Mouse (Mus musculus) embryonic facial prominence, embryonic 14.5 days (tissue): ENCODE data around the gene Lypd8. TPM values are rescaled to one million over a fixed set of nuclear protein-coding genes. Genes with fewer than 3 reads are reported as not detected.
"Not testable (repeated sequence)": the region's sequence is repeated elsewhere in the genome, so short reads cannot be mapped to it uniquely, and the experiment has no call there.

Source experiments
- ATAC-seq: fragments of 200-750 bp; cut with Nextera tagmentation; 2 replicates; pipeline ENCODE4 v1.8.0; 2017; ENCODE audit warnings: low read depth, moderate number of reproducible peaks, moderate TSS enrichment
- DNase-seq: peaks from one replicate; pipeline ENCODE4 v3.0.0-alpha.2; 2015; ENCODE audit warnings: low spot score
- H3K27ac ChIP-seq: fragments of 300-500 bp; sonication (generic); replicated peaks from 2 replicates; pipeline ENCODE4 v1.5.1; 2014; ENCODE audit warnings: low read depth, mild to moderate bottlenecking, low read length, moderate library complexity
- H3K27me3 ChIP-seq: fragments of 300-500 bp; sonication (generic); replicated peaks from 2 replicates; pipeline ENCODE4 v1.6.1; 2014; ENCODE audit warnings: low read length; ENCODE audit not compliant: control insufficient read depth, insufficient read depth
- H3K36me3 ChIP-seq: fragments of 300-500 bp; sonication (generic); 2 replicates; pipeline ENCODE4 v1.6.1; 2014; ENCODE audit warnings: low read length, mixed read lengths; ENCODE audit not compliant: control insufficient read depth, insufficient read depth
- H3K4me1 ChIP-seq: fragments of 300-500 bp; sonication (generic); 2 replicates; pipeline ENCODE4 v1.6.1; 2014; ENCODE audit warnings: antibody characterized with exemption, low read length; ENCODE audit not compliant: control insufficient read depth, insufficient read depth
- H3K4me2 ChIP-seq: fragments of 300-500 bp; sonication (generic); 2 replicates; pipeline ENCODE4 v1.6.1; 2014; ENCODE audit warnings: low read depth, mild to moderate bottlenecking, low read length, moderate library complexity, mixed read lengths
- H3K4me3 ChIP-seq: fragments of 300-500 bp; sonication (generic); 2 replicates; pipeline ENCODE4 v1.5.1; 2014; ENCODE audit warnings: low read depth, mild to moderate bottlenecking, low read length
- H3K9ac ChIP-seq: fragments of 300-500 bp; sonication (generic); 2 replicates; pipeline ENCODE4 v1.6.1; 2014; ENCODE audit warnings: low read depth, mild to moderate bottlenecking, low read length, moderate library complexity, mixed read lengths
- H3K9me3 ChIP-seq: fragments of 300-500 bp; sonication (generic); 2 replicates; pipeline ENCODE4 v1.6.1; 2016; ENCODE audit warnings: low read length; ENCODE audit not compliant: control insufficient read depth
- WGBS: fragments of 180-500 bp; shearing (Covaris S2); extraction: QIAGEN DNeasy Blood & Tissue Kit; methylation state at CpG from one replicate; pipeline ENCODE4 v1.1.7; 2014; 5-methylcytosine and 5-hydroxymethylcytosine counted together
- polyA plus RNA-seq: library from polyadenylated mRNA; unstranded; fragments of >200 nt; fragmentation: Nextera tagmentation; extraction: Ambion mirVana; gene quantifications from 2 replicates; pipeline ENCODE4 v1.2.1, GENCODE M21; 2014

The Lypd8 gene
- polyA plus RNA-seq, 1 experiment from 2014 or later = not detected

DNA sequence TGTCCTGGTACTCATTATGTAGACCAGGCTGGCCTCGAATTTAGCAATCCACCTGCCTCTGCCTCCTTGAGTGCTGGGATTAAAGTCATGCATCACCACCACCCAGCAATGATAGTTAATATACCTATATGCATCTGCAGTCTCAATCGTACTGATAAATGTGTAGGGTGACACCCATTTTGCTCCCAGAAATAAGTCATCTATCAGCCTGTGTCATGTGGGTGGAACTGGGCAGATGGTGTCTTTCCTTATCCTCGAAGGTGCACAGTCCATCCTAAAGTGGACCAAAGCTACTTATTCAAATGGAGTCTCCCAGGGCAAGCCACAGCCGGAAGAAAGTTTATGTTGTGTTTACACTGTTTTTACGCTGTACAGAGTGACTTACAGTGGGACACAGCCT lies 27.7 kb upstream of the Lypd8 start:
- no peak overlapping the region for H3K9ac ChIP-seq
- no peak overlapping the region for H3K27ac ChIP-seq
- no peak overlapping the region for H3K4me2 ChIP-seq
- peaks cover 13% of the 10 kb centered on the region for H3K36me3 ChIP-seq
- H3K27me3 ChIP-seq = no peaks in the 10 kb centered on the region
- ATAC-seq (no peak), DNase-seq (no peak)
- WGBS = 86% methylated on average over 5 of the region's 5 CpGs
- H3K4me1 ChIP-seq = no peaks in the 10 kb centered on the region
- H3K4me3 ChIP-seq = no peak overlapping the region
- H3K9me3 ChIP-seq = peaks cover 3% of the 10 kb centered on the region; the same call in 1 of the 2 replicates

GRCm38 (mm10) chr11:58352681-58353548 lies 25.9 kb upstream of the Lypd8 start:
- Histone ChIP-seq H3K36me3 (no peaks in the 10 kb centered on the region), H3K9ac (no peak overlapping the region), H3K4me3 (no peak overlapping the region), H3K4me1 (no peaks in the 10 kb centered on the region), H3K27me3 (no peaks in the 10 kb centered on the region), H3K4me2 (no peak overlapping the region), H3K9me3 (peaks cover 3% of the 10 kb centered on the region; the same call in 1 of the 2 replicates), H3K27ac (no peak overlapping the region)
- DNase-seq = no peak
- ATAC-seq = no peak
- WGBS = 62% methylated on average over 7 of the region's 7 CpGs

- no peaks in the 10 kb centered on the region for H3K36me3 ChIP-seq
- H3K9me3 ChIP-seq = peaks cover 3% of the 10 kb centered on the region; the same call in 1 of the 2 replicates
- DNase-seq (no peak), ATAC-seq (no peak)
- no peak overlapping the region for H3K4me2 ChIP-seq
- 72% methylated on average over 3 of the region's 3 CpGs for WGBS
- H3K4me1 ChIP-seq = no peaks in the 10 kb centered on the region
- no peak overlapping the region for H3K4me3 ChIP-seq
- H3K27me3 ChIP-seq = no peaks in the 10 kb centered on the region
- no peak overlapping the region for H3K27ac ChIP-seq
- no peak overlapping the region for H3K9ac ChIP-seq
These were observed 25.1 kb upstream of the Lypd8 start for GRCm38 (mm10) chr11:58353709-58354108.

- Histone ChIP-seq H3K4me2 (no peak overlapping the region), H3K9ac (no peak overlapping the region), H3K4me3 (no peak overlapping the region), H3K4me1 (no peaks in the 10 kb centered on the region), H3K36me3 (no peaks in the 10 kb centered on the region), H3K27me3 (no peaks in the 10 kb centered on the region), H3K9me3 (peaks cover 3% of the 10 kb centered on the region; the same call in 1 of the 2 replicates), H3K27ac (no peak overlapping the region)
- ATAC-seq (no peak), DNase-seq (no peak)
- WGBS = 69% methylated on average over 8 of the region's 10 CpGs
These were observed 24.4 kb upstream of the Lypd8 start for GRCm38 (mm10) chr11:58354476-58354875.

GRCm38 (mm10) chr11:58354927-58355326 lies 23.9 kb upstream of the Lypd8 start:
- 67% methylated on average over 3 of the region's 3 CpGs for WGBS
- no peak for ATAC-seq
- no peak overlapping the region for H3K4me2 ChIP-seq

DNA sequence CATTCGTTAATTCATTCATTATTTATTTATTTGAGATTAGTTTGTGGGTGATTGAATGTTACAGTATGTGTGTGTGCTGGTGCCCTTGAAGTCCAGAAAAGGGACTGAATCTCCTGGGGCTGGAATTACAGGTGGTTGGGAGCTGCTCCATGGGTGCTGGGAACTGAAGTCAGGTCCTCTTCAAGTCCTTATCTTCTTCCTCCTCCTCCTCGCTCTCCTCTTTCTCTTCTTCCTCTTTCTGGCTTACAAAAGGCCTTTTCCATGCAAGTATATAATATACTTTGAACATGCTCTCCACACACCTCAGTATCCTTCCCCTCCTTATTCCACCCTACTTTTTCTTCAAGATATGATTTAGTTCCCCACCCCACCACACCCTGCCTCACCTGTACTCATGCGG lies 21.8 kb upstream of the Lypd8 start:
- no peak for ATAC-seq
- H3K36me3 ChIP-seq = no peaks in the 10 kb centered on the region
- no peak overlapping the region for H3K4me2 ChIP-seq
- H3K27me3 ChIP-seq = no peaks in the 10 kb centered on the region
- H3K4me1 ChIP-seq = no peaks in the 10 kb centered on the region
- H3K4me3 ChIP-seq = no peak overlapping the region
- no peak overlapping the region for H3K27ac ChIP-seq
- DNase-seq = no peak
- H3K9ac ChIP-seq = no peak overlapping the region
- peaks cover 3% of the 10 kb centered on the region; the same call in 1 of the 2 replicates for H3K9me3 ChIP-seq
- WGBS = 90% methylated on average over 3 of the region's 3 CpGs

More at GRCm38 (mm10) chr11:58354927-58355326, 23.9 kb upstream of the Lypd8 start:
- peaks cover 3% of the 10 kb centered on the region; the same call in 1 of the 2 replicates for H3K9me3 ChIP-seq
- no peaks in the 10 kb centered on the region for H3K4me1 ChIP-seq
- H3K4me3 ChIP-seq = no peak overlapping the region
- H3K9ac ChIP-seq = no peak overlapping the region
- DNase-seq = no peak
- no peak overlapping the region for H3K27ac ChIP-seq
- H3K27me3 ChIP-seq = no peaks in the 10 kb centered on the region
- H3K36me3 ChIP-seq = no peaks in the 10 kb centered on the region

DNA sequence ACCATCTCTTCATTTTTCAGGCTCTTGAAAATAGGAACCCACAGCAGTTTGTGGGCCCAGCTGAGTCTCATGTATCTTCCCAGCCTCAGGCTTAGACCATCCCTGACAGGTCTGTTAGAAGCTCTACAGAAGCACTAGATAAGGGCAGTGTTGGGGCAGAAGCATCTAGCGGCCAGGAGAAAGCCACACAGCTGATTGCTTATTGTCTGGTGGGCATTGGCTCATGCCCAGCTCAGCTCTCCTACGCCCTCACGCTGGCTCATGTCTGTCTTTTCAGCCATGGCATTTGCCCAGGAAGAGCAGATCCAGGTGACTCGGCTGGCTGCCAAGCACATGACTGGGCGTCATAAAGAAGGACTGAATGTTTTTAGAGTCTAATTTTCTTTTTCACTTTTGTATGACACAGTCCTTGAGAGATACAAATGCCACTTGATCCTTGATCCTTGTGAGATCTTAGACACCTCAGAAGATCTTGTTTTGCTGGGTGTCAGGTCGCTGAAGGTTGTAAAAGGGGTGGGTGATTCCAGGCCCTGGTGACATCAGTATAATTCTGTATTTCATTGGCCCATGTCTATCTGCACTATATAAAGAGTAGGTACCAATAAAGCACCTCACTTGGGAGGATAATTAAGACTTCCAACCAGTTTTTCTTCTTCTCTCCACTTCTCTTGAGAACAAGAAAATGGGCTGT lies 20.9 kb upstream of the Lypd8 start:
- no peak for ATAC-seq
- H3K4me1 ChIP-seq = no peaks in the 10 kb centered on the region
- no peak overlapping the region for H3K4me2 ChIP-seq
- no peaks in the 10 kb centered on the region for H3K9me3 ChIP-seq
- H3K27me3 ChIP-seq = no peaks in the 10 kb centered on the region
- no peak overlapping the region for H3K4me3 ChIP-seq
- no peak overlapping the region for H3K27ac ChIP-seq
- no peaks in the 10 kb centered on the region for H3K36me3 ChIP-seq
- 82% methylated on average over 6 of the region's 6 CpGs for WGBS
- DNase-seq = no peak
- H3K9ac ChIP-seq = no peak overlapping the region

DNA sequence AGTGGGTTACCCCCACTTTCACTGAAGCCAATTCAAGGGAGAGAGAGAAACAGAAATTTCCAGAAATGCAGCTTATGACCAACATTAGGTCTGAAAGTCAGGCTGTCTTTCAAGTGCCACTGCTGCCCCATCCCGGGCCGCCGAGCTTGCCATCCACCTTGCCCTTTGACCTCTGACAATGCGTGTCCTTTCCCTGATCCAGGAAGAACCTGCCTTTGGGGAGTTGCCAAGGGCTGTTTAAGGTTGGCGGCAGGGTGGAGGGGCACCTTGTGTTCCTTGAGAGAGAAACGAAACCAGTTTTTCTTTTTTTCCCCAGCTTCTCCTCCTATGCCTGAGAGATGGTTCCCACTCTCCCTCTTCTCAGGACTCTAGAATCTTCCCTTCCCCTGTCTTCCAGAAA lies 16.3 kb upstream of the Lypd8 start:
- ATAC-seq, H3K4me3 ChIP-seq, H3K36me3 ChIP-seq, H3K27ac ChIP-seq, H3K9me3 ChIP-seq, H3K27me3 ChIP-seq, DNase-seq, H3K9ac ChIP-seq, H3K4me1 ChIP-seq, H3K4me2 ChIP-seq: not testable (repeated sequence)
- WGBS = no CpG with 5 or more reads among the region's 6 CpGs
